ENCODE assay signal across 28 mouse cellular contexts in genomic region chr1:181251624-181252023, GRCm38 (mm10). TPM values are rescaled to one million over a fixed set of nuclear protein-coding genes. Genes with fewer than 3 reads are reported as not detected.
DNase-seq lines count a peak whose midpoint lies in the region; ATAC-seq and TF ChIP-seq lines count a peak whose summit lies in the region.
"Had no signal": no experiment of that assay in that cellular context is flagged by ENCODE, and none has a peak within 500 bp of the region (broad histone marks: within the 10 kb centered on the region; RNA-seq: fewer than 3 reads in every experiment).

No protein-coding gene starts in this region.

- H3K79me2 ChIP-seq in heart, adult 2 months (replicated peaks; ENCODE audit: control insufficient read depth, insufficient read depth, low read length): no peaks in the 10 kb centered on the region

- H3K4me2 ChIP-seq in heart, embryonic 12.5 days: no peak overlapping the region
- H3K4me2 ChIP-seq in midbrain, postnatal 0 days (ENCODE audit: low read depth, low read length, poor library complexity, severe bottlenecking): no peak overlapping the region
- H3K4me2 ChIP-seq in midbrain, embryonic 14.5 days (ENCODE audit: low read length): no peak overlapping the region
- H3K4me2 ChIP-seq in liver, embryonic 14.5 days (ENCODE audit: low read depth): no peak overlapping the region
- H3K4me2 ChIP-seq in stomach, postnatal 0 days (replicated peaks; ENCODE audit: low read depth): no peak overlapping the region
- H3K4me2 ChIP-seq: limb, embryonic 15.5 days; lung, embryonic 14.5 days; neural tube, embryonic 12.5 days had no signal

- H3K27me3 ChIP-seq in heart, embryonic 12.5 days (replicated peaks): no peaks in the 10 kb centered on the region
- no peaks in the 10 kb centered on the region for H3K27me3 ChIP-seq in heart, adult 2 months (ENCODE audit: control insufficient read depth, insufficient read depth, low read length)
- H3K27me3 ChIP-seq in midbrain, postnatal 0 days (ENCODE audit: insufficient read depth, low read length): no peaks in the 10 kb centered on the region
- 0 out of 2 replicates have a peak, but pooled peaks cover 3% of the 10 kb centered on the region for H3K27me3 ChIP-seq in midbrain, embryonic 14.5 days (ENCODE audit: control insufficient read depth, insufficient read depth, low read length)
- H3K27me3 ChIP-seq in liver, embryonic 14.5 days (ENCODE audit: control insufficient read depth, insufficient read depth, low read length): no peaks in the 10 kb centered on the region
- no peaks in the 10 kb centered on the region for H3K27me3 ChIP-seq in stomach, postnatal 0 days (ENCODE audit: control insufficient read depth, insufficient read depth, low read length)
- H3K27me3 ChIP-seq: limb, embryonic 15.5 days; neural tube, embryonic 12.5 days had no signal

- no peak for TF ChIP-seq EP300 in heart, adult 2 months (IDR thresholded peaks at IDR 0.05; ENCODE audit: insufficient read depth, low read depth, low read length)
- TF ChIP-seq EP300 in liver, embryonic 14.5 days (IDR thresholded peaks at IDR 0.05; ENCODE audit: low read depth): no peak
- TF ChIP-seq EP300 in stomach, postnatal 0 days (optimal IDR thresholded peaks at IDR 0.05): no peak

- no peak for TF ChIP-seq POLR2A in heart, adult 2 months (IDR thresholded peaks at IDR 0.05; ENCODE audit: insufficient read depth, low read depth, low read length)

- WGBS in heart, embryonic 12.5 days: 77% methylated on average over 5 of the region's 5 CpGs
- WGBS in heart, adult 2 months: 70% methylated on average over 5 of the region's 5 CpGs
- WGBS in midbrain, postnatal 0 days: 80% methylated on average over 5 of the region's 5 CpGs
- 84% methylated on average over 5 of the region's 5 CpGs for WGBS in midbrain, embryonic 14.5 days
- 68% methylated on average over 5 of the region's 5 CpGs for WGBS in liver, embryonic 14.5 days (ENCODE audit: insufficient replicate concordance)
- 74% methylated on average over 5 of the region's 5 CpGs for WGBS in stomach, postnatal 0 days

- TF ChIP-seq CTCF in heart, adult 2 months (IDR thresholded peaks at IDR 0.05): no peak
- 0 out of 2 replicates have a peak, but pooled peaks have one; percentile 8 for TF ChIP-seq CTCF in midbrain, postnatal 0 days (IDR thresholded peaks at IDR 0.05)
- peak; percentile 22; the same call in 1 of the 2 replicates for TF ChIP-seq CTCF in liver, embryonic 14.5 days (IDR thresholded peaks at IDR 0.05; ENCODE audit: low read depth)
- peak; percentile 32 for TF ChIP-seq CTCF in stomach, postnatal 0 days (IDR thresholded peaks at IDR 0.05; ENCODE audit: low read depth)

- no peaks in the 10 kb centered on the region for H3K36me3 ChIP-seq in heart, embryonic 12.5 days
- H3K36me3 ChIP-seq in heart, adult 2 months (ENCODE audit: control insufficient read depth, insufficient read depth, low read length): no peaks in the 10 kb centered on the region
- H3K36me3 ChIP-seq in midbrain, postnatal 0 days (ENCODE audit: insufficient read depth, low read length): no peaks in the 10 kb centered on the region
- no peaks in the 10 kb centered on the region for H3K36me3 ChIP-seq in midbrain, embryonic 14.5 days (ENCODE audit: control insufficient read depth, insufficient read depth, low read length)
- no peaks in the 10 kb centered on the region for H3K36me3 ChIP-seq in liver, embryonic 14.5 days (replicated peaks; ENCODE audit: control insufficient read depth, insufficient read depth, low read depth)
- no peaks in the 10 kb centered on the region for H3K36me3 ChIP-seq in stomach, postnatal 0 days (ENCODE audit: control insufficient read depth, insufficient read depth, low read length)
- H3K36me3 ChIP-seq: limb, embryonic 10.5 days; limb, embryonic 15.5 days; midbrain, embryonic 10.5 days; neural tube, embryonic 12.5 days had no signal

- H3K4me1 ChIP-seq in heart, embryonic 12.5 days (replicated peaks): peaks cover 25% of the 10 kb centered on the region
- peaks cover 9% of the 10 kb centered on the region for H3K4me1 ChIP-seq in heart, adult 2 months (ENCODE audit: control insufficient read depth, insufficient read depth, low read length)
- peaks cover 3% of the 10 kb centered on the region; the same call in 1 of the 2 replicates for H3K4me1 ChIP-seq in midbrain, postnatal 0 days (ENCODE audit: insufficient read depth, low read length)
- peaks cover 7% of the 10 kb centered on the region for H3K4me1 ChIP-seq in midbrain, embryonic 14.5 days (ENCODE audit: control insufficient read depth, insufficient read depth, low read length)
- H3K4me1 ChIP-seq in liver, embryonic 14.5 days (replicated peaks; ENCODE audit: control insufficient read depth in 2 of 2, insufficient read depth in 2 of 2, low read length in 1 of 2): peaks cover 52 to 58% of the 10 kb centered on the region in 2 experiments
- H3K4me1 ChIP-seq in stomach, postnatal 0 days (replicated peaks; ENCODE audit: control insufficient read depth, insufficient read depth): peaks cover 3% of the 10 kb centered on the region; the same call in 1 of the 2 replicates

- intact Hi-C loops in heart, adult 2 months (cut with DNase I): no loop called here
- intact Hi-C loops in left cerebral cortex, postnatal 4 days (cut with DNase I): no loop called here
- intact Hi-C loops in gastrocnemius, postnatal 36 days (cut with DNase I): no loop called here

- no peak overlapping the region for H3K4me3 ChIP-seq in heart, embryonic 12.5 days
- H3K4me3 ChIP-seq in heart, adult 2 months: no peak overlapping the region
- no peak overlapping the region for H3K4me3 ChIP-seq in midbrain, postnatal 0 days (ENCODE audit: low read depth, low read length)
- no peak overlapping the region for H3K4me3 ChIP-seq in midbrain, embryonic 14.5 days (replicated peaks; ENCODE audit: low read depth, low read length)
- no peak overlapping the region for H3K4me3 ChIP-seq in liver, embryonic 14.5 days (ENCODE audit: insufficient read depth in 1 of 2, low read depth in 2 of 2, low read length in 2 of 2)
- no peak overlapping the region for H3K4me3 ChIP-seq in stomach, postnatal 0 days (ENCODE audit: low read depth, low read length)
- H3K4me3 ChIP-seq: erythroblast, embryonic 14.5 days; limb, embryonic 10.5 days; limb, embryonic 15.5 days; midbrain, embryonic 10.5 days; myocyte; neural tube, embryonic 12.5 days had no signal

- ATAC-seq in heart, embryonic 12.5 days (ENCODE audit: insufficient number of reproducible peaks, low FRiP score): no peak
- no peak for ATAC-seq in midbrain, postnatal 0 days (ENCODE audit: low FRiP score)
- ATAC-seq in midbrain, embryonic 14.5 days (ENCODE audit: low FRiP score, low TSS enrichment): no peak
- ATAC-seq in liver, embryonic 14.5 days (ENCODE audit: insufficient read depth): no peak
- ATAC-seq in stomach, postnatal 0 days (ENCODE audit: low FRiP score, low TSS enrichment): no peak
- ATAC-seq: hindbrain, embryonic 16.5 days; midbrain, embryonic 16.5 days had no signal

- no peak overlapping the region for H3K9ac ChIP-seq in heart, embryonic 12.5 days
- no peak overlapping the region for H3K9ac ChIP-seq in heart, adult 2 months (ENCODE audit: low read depth, low read length)
- H3K9ac ChIP-seq in midbrain, postnatal 0 days (replicated peaks; ENCODE audit: low read length, poor library complexity, severe bottlenecking): no peak overlapping the region
- no peak overlapping the region for H3K9ac ChIP-seq in midbrain, embryonic 14.5 days (replicated peaks; ENCODE audit: low read length)
- H3K9ac ChIP-seq in liver, embryonic 14.5 days (replicated peaks): no peak overlapping the region
- no peak overlapping the region for H3K9ac ChIP-seq in stomach, postnatal 0 days (ENCODE audit: low read length)
- H3K9ac ChIP-seq: limb, embryonic 15.5 days; lung, embryonic 14.5 days; neural tube, embryonic 12.5 days had no signal

- H3K27ac ChIP-seq in heart, embryonic 12.5 days (ENCODE audit: poor library complexity, severe bottlenecking): 0 out of 2 replicates have a peak overlapping the region, but pooled peaks have one; percentile 7
- H3K27ac ChIP-seq in heart, adult 2 months: no peak overlapping the region
- no peak overlapping the region for H3K27ac ChIP-seq in midbrain, postnatal 0 days (ENCODE audit: low read depth, low read length)
- H3K27ac ChIP-seq in midbrain, embryonic 14.5 days (replicated peaks; ENCODE audit: low read depth, low read length): no peak overlapping the region
- H3K27ac ChIP-seq in liver, embryonic 14.5 days: no peak overlapping the region; the same call in 1 of the 2 replicates
- no peak overlapping the region for H3K27ac ChIP-seq in stomach, postnatal 0 days (replicated peaks)
- H3K27ac ChIP-seq: kidney, postnatal 0 days; limb, embryonic 10.5 days; limb, embryonic 15.5 days; midbrain, embryonic 10.5 days; neural tube, embryonic 12.5 days had no signal

- peaks cover 7% of the 10 kb centered on the region; the same call in 1 of the 2 replicates for H3K9me3 ChIP-seq in heart, embryonic 12.5 days (replicated peaks)
- 0 out of 2 replicates have a peak, but pooled peaks cover 3% of the 10 kb centered on the region for H3K9me3 ChIP-seq in midbrain, postnatal 0 days (ENCODE audit: low read length)
- H3K9me3 ChIP-seq in midbrain, embryonic 14.5 days (ENCODE audit: control insufficient read depth, low read length): no peaks in the 10 kb centered on the region
- H3K9me3 ChIP-seq in liver, embryonic 14.5 days (ENCODE audit: control insufficient read depth, low read length): peaks cover 4% of the 10 kb centered on the region
- H3K9me3 ChIP-seq in stomach, postnatal 0 days (ENCODE audit: control insufficient read depth, low read length): no peaks in the 10 kb centered on the region
- H3K9me3 ChIP-seq: limb, embryonic 10.5 days; limb, embryonic 15.5 days; midbrain, embryonic 10.5 days; neural tube, embryonic 12.5 days had no signal

- no peak for DNase-seq in heart, adult 2 months
- DNase-seq in midbrain, postnatal 0 days (ENCODE audit: low spot score): no peak
- no peak for DNase-seq in midbrain, embryonic 14.5 days
- no peak for DNase-seq in liver, embryonic 14.5 days (ENCODE audit: low read depth in 3 of 3, low spot score in 3 of 3)
- DNase-seq in stomach, postnatal 0 days (ENCODE audit: low spot score): no peak
- no peak for DNase-seq in left cerebral cortex, postnatal 4 days
- DNase-seq in gastrocnemius, postnatal 36 days: no peak
- DNase-seq: cerebellum, adult 2 months; cerebellum, postnatal 14 days; gastrocnemius, postnatal 10 days; heart, postnatal 14 days; kidney, adult 8-10 months; kidney, postnatal 4 days; layer of hippocampus, postnatal 36 days; lung, embryonic 14.5 days; right cerebral cortex, adult 18-20 months; spleen, adult 18-20 months; thymus, postnatal 25 days had no signal

RNA-seq across cellular contexts. Expression of gene Wdr26, which starts 39.8 kb away (rescaled TPM):
- polyA plus RNA-seq in heart, embryonic 12.5 days (2016; fragmentation: Nextera tagmentation; extraction: Ambion mirVana): 35.2 and 37.9 TPM in 2 replicates
- total RNA-seq in heart, adult 2 months (2021): 10 to 100 TPM; 86.3 to 99.7 TPM
- polyA plus RNA-seq in heart, adult 2 months (2012; rRNA removed): 30.2 and 52.4 TPM in 2 replicates
- total RNA-seq in midbrain, postnatal 0 days (2014; rRNA removed): 49.6 and 66.9 TPM in 2 replicates
- 31.4 and 44.1 TPM in 2 replicates for polyA plus RNA-seq in midbrain, postnatal 0 days (2015; fragmentation: Nextera tagmentation; extraction: Ambion mirVana)
- 53.1 and 54.8 TPM in 2 replicates for polyA plus RNA-seq in midbrain, embryonic 14.5 days (2014; fragmentation: Nextera tagmentation; extraction: Ambion mirVana)
- 47.8 and 68.9 TPM in 2 replicates for polyA plus RNA-seq in liver, embryonic 14.5 days (2012; rRNA removed)
- 57.8 and 64.4 TPM in 2 replicates for polyA plus RNA-seq in liver, embryonic 14.5 days (2014; fragmentation: Nextera tagmentation; extraction: Ambion mirVana)
- 42.1 and 45.4 TPM in 2 replicates for polyA plus RNA-seq in stomach, postnatal 0 days (2015; fragmentation: Nextera tagmentation; extraction: Ambion mirVana)
- total RNA-seq in left cerebral cortex, postnatal 4 days (2021): 100 to 1,000 TPM; 125 to 128 TPM
- 100 to 1,000 TPM in 1 of 2 experiments, 10 to 100 TPM in 1; 96.7 to 105 TPM for total RNA-seq in gastrocnemius, postnatal 36 days (2021)
